Mouse (Mus musculus) CD8-positive naive resting alpha-beta T cell, adult 57 days (primary cell): Measurements from ENCODE around the gene Hyal5. TPM values are rescaled to one million over a fixed set of nuclear protein-coding genes. Genes with fewer than 3 reads are reported as not detected.

Source experiments
- total RNA-seq: library from RNA; stranded (reverse); gene quantifications from one replicate; pipeline ENCODE4 v1.2.4, GENCODE M21; 2023

Gene Hyal5
- total RNA-seq, result not detected

GRCm38 (mm10) chr6:24857697-24858096 lies at the start of gene Hyal5:
TSS of gene Hyal5 (plus strand) at chr6:24857997.

Other genes with a start within 250 kb of the Hyal5 start
- gene Wasl, start 193.0 kb upstream of the Hyal5 start, total RNA-seq, result 41.4 TPM
- not detected for gene Hyal6, start 124.8 kb upstream of the Hyal5 start, total RNA-seq
- gene Hyal4, start 109.7 kb upstream of the Hyal5 start, total RNA-seq, result not detected
- not detected for gene Spam1, start 66.8 kb upstream of the Hyal5 start, total RNA-seq
- not detected for gene Tmem229a, start 98.3 kb downstream of the Hyal5 start, total RNA-seq